Mouse (Mus musculus) forebrain, postnatal 0 days (tissue): Measurements from ENCODE around the gene Pfkm. TPM values are rescaled to one million over a fixed set of nuclear protein-coding genes. Genes with fewer than 3 reads are reported as not detected.

Experiments used
- ATAC-seq: fragments of 200-750 bp; cut with Nextera tagmentation; 2 replicates; pipeline ENCODE4 v1.8.0; 2017; ENCODE audit warnings: mild to moderate bottlenecking, moderate library complexity
- DNase-seq: peaks from one replicate; pipeline ENCODE4 v3.0.0-alpha.2; 2015
- H3K27ac ChIP-seq: fragments of 300-500 bp; sonication (generic); 2 replicates; pipeline ENCODE4 v1.5.1; 2014; ENCODE audit warnings: low read depth, mild to moderate bottlenecking, antibody characterized with exemption, low read length, moderate library complexity, mixed read lengths
- H3K27me3 ChIP-seq: fragments of 300-500 bp; sonication (generic); 2 replicates; pipeline ENCODE4 v1.6.1; 2014; ENCODE audit warnings: mild to moderate bottlenecking, low read length, mixed read lengths; ENCODE audit not compliant: insufficient read depth
- H3K36me3 ChIP-seq: fragments of 300-500 bp; sonication (generic); 2 replicates; pipeline ENCODE4 v1.6.1; 2014; ENCODE audit warnings: mild to moderate bottlenecking, moderate library complexity; ENCODE audit not compliant: insufficient read depth
- H3K4me1 ChIP-seq: fragments of 300-500 bp; sonication (generic); 2 replicates; pipeline ENCODE4 v1.6.1; 2014; ENCODE audit warnings: antibody characterized with exemption; ENCODE audit not compliant: insufficient read depth
- H3K4me2 ChIP-seq: fragments of 300-500 bp; sonication (generic); 2 replicates; pipeline ENCODE4 v1.6.1; 2014; ENCODE audit warnings: low read depth, mild to moderate bottlenecking, moderate library complexity
- H3K4me3 ChIP-seq: fragments of 300-500 bp; sonication (generic); 2 replicates; pipeline ENCODE4 v1.5.1; 2014; ENCODE audit warnings: low read depth, low read length, mixed read lengths
- H3K9ac ChIP-seq: fragments of 300-500 bp; sonication (generic); 2 replicates; pipeline ENCODE4 v1.6.1; 2014; ENCODE audit warnings: mild to moderate bottlenecking
- H3K9me3 ChIP-seq: fragments of 300-500 bp; sonication (generic); 2 replicates; pipeline ENCODE4 v1.6.1; 2016; ENCODE audit warnings: low read length
- CTCF ChIP-seq: sonication (generic); IDR thresholded peaks from 2 replicates; pipeline ENCODE4 v1.5.1; 2016; ENCODE audit warnings: antibody characterized with exemption, control low read depth, low read depth
- WGBS: fragments of 180-500 bp; shearing (Covaris S2); extraction: QIAGEN DNeasy Blood & Tissue Kit; methylation state at CpG from one replicate; pipeline ENCODE4 v1.1.7; 2014; 5-methylcytosine and 5-hydroxymethylcytosine counted together
- polyA plus RNA-seq: library from polyadenylated mRNA; unstranded; fragments of >200 nt; fragmentation: Nextera tagmentation; extraction: Ambion mirVana; gene quantifications from 2 replicates; pipeline ENCODE4 v1.2.1, GENCODE M21; 2015
- total RNA-seq: library from RNA; depleted of rRNA; stranded (reverse); fragments of >200 nt; gene quantifications from 2 replicates; pipeline ENCODE4 v1.2.3, GENCODE M21; 2014

Gene Pfkm
- total and polyA plus RNA-seq, 2 experiments from 2014 or later = 86.3 to 91.9 TPM

- Histone ChIP-seq H3K9ac (no peak overlapping the region), H3K4me1 (peaks cover 6% of the 10 kb centered on the region; the same call in 1 of the 2 replicates), H3K27me3 (no peaks in the 10 kb centered on the region), H3K4me3 (no peak overlapping the region), H3K9me3 (no peaks in the 10 kb centered on the region), H3K27ac (no peak overlapping the region), H3K4me2 (no peak overlapping the region), H3K36me3 (peaks cover 28% of the 10 kb centered on the region)
- ATAC-seq (no peak), DNase-seq (no peak)
- WGBS = 78% methylated on average over 5 of the region's 5 CpGs
- TF ChIP-seq CTCF = no peak
These were observed 19.4 kb downstream of the Pfkm start for GRCm38 (mm10) chr15:98111791-98112190.

GRCm38 (mm10) chr15:98114098-98114851, 21.9 kb downstream of the Pfkm start:
- TF ChIP-seq CTCF = no peak
- ATAC-seq (no peak), DNase-seq (no peak)
- Histone ChIP-seq H3K4me2 (no peak overlapping the region), H3K4me3 (no peak overlapping the region), H3K9ac (no peak overlapping the region), H3K4me1 (no peaks in the 10 kb centered on the region), H3K9me3 (no peaks in the 10 kb centered on the region), H3K27me3 (no peaks in the 10 kb centered on the region), H3K36me3 (peaks cover 45% of the 10 kb centered on the region), H3K27ac (no peak overlapping the region)
- 81% methylated on average over 10 of the region's 10 CpGs for WGBS

GRCm38 (mm10) chr15:98114852-98115778, 22.7 kb downstream of the Pfkm start:
- Histone ChIP-seq H3K9me3 (no peaks in the 10 kb centered on the region), H3K4me2 (no peak overlapping the region), H3K36me3 (peaks cover 51% of the 10 kb centered on the region), H3K4me3 (no peak overlapping the region), H3K27ac (no peak overlapping the region), H3K4me1 (no peaks in the 10 kb centered on the region), H3K27me3 (no peaks in the 10 kb centered on the region), H3K9ac (no peak overlapping the region)
- WGBS = 89% methylated on average over 10 of the region's 10 CpGs
- DNase-seq = no peak
- ATAC-seq = no peak
- TF ChIP-seq CTCF = no peak

GRCm38 (mm10) chr15:98115779-98116163, 23.4 kb downstream of the Pfkm start:
- WGBS = 93% methylated on average over 9 of the region's 9 CpGs
- Histone ChIP-seq H3K4me3 (no peak overlapping the region), H3K36me3 (peaks cover 58% of the 10 kb centered on the region), H3K9me3 (no peaks in the 10 kb centered on the region), H3K4me2 (no peak overlapping the region), H3K4me1 (no peaks in the 10 kb centered on the region), H3K9ac (no peak overlapping the region), H3K27me3 (no peaks in the 10 kb centered on the region), H3K27ac (no peak overlapping the region)
- no peak for TF ChIP-seq CTCF
- no peak for DNase-seq
- ATAC-seq = no peak

- DNase-seq = no peak
- Histone ChIP-seq H3K27me3 (no peaks in the 10 kb centered on the region), H3K27ac (no peak overlapping the region), H3K36me3 (peaks cover 63% of the 10 kb centered on the region), H3K9ac (no peak overlapping the region), H3K9me3 (no peaks in the 10 kb centered on the region), H3K4me3 (no peak overlapping the region), H3K4me1 (no peaks in the 10 kb centered on the region), H3K4me2 (no peak overlapping the region)
- WGBS = 88% methylated on average over 5 of the region's 5 CpGs
- no peak for ATAC-seq
- no peak for TF ChIP-seq CTCF
These were observed 23.9 kb downstream of the Pfkm start for GRCm38 (mm10) chr15:98116287-98116686.

GRCm38 (mm10) chr15:98119363-98119762, 27.0 kb downstream of the Pfkm start:
- H3K4me3 ChIP-seq = no peak overlapping the region
- no peaks in the 10 kb centered on the region for H3K27me3 ChIP-seq
- H3K4me1 ChIP-seq = no peaks in the 10 kb centered on the region
- no peak overlapping the region for H3K9ac ChIP-seq
- 91% methylated on average over 12 of the region's 12 CpGs for WGBS
- no peaks in the 10 kb centered on the region for H3K9me3 ChIP-seq
- H3K27ac ChIP-seq = no peak overlapping the region
- no peak overlapping the region for H3K4me2 ChIP-seq
- DNase-seq (no peak), ATAC-seq (no peak)
- peaks cover 79% of the 10 kb centered on the region for H3K36me3 ChIP-seq
- TF ChIP-seq CTCF = no peak

GRCm38 (mm10) chr15:98120831-98121230, 28.4 kb downstream of the Pfkm start:
- H3K36me3 ChIP-seq = peaks cover 79% of the 10 kb centered on the region
- WGBS = 94% methylated on average over 20 of the region's 20 CpGs
- no peak for TF ChIP-seq CTCF
- ATAC-seq = no peak
- H3K9ac ChIP-seq = no peak overlapping the region
- no peak overlapping the region for H3K4me3 ChIP-seq
- H3K4me1 ChIP-seq = no peaks in the 10 kb centered on the region
- H3K27ac ChIP-seq = no peak overlapping the region
- DNase-seq = no peak
- H3K27me3 ChIP-seq = no peaks in the 10 kb centered on the region
- H3K4me2 ChIP-seq = no peak overlapping the region
- H3K9me3 ChIP-seq = no peaks in the 10 kb centered on the region
